Mouse (Mus musculus) limb, embryonic 12.5 days (tissue): ENCODE measurements around the gene Cdkal1. TPM values are rescaled to one million over a fixed set of nuclear protein-coding genes. Genes with fewer than 3 reads are reported as not detected.

Experiments used
- ATAC-seq: fragments of 200-750 bp; cut with Nextera tagmentation; 2 replicates; pipeline ENCODE4 v1.8.0; 2017; ENCODE audit warnings: low read depth, moderate TSS enrichment; ENCODE audit not compliant: insufficient number of reproducible peaks, insufficient read depth, low FRiP score, low TSS enrichment
- H3K27ac ChIP-seq: fragments of 300-500 bp; sonication (generic); 2 replicates; pipeline ENCODE4 v1.5.1; 2016; ENCODE audit warnings: mild to moderate bottlenecking, moderate library complexity
- H3K27me3 ChIP-seq: fragments of 300-500 bp; sonication (generic); 2 replicates; pipeline ENCODE4 v1.6.1; 2016; ENCODE audit warnings: mild to moderate bottlenecking, moderate library complexity
- H3K36me3 ChIP-seq: fragments of 300-500 bp; sonication (generic); 2 replicates; pipeline ENCODE4 v1.6.1; 2016; ENCODE audit warnings: mild to moderate bottlenecking, moderate library complexity
- H3K4me1 ChIP-seq: fragments of 300-500 bp; sonication (generic); replicated peaks from 2 replicates; pipeline ENCODE4 v1.6.1; 2016
- H3K4me2 ChIP-seq: fragments of 300-500 bp; sonication (generic); 2 replicates; pipeline ENCODE4 v1.6.1; 2016; ENCODE audit warnings: mild to moderate bottlenecking, moderate library complexity
- H3K4me3 ChIP-seq: fragments of 300-500 bp; sonication (generic); replicated peaks from 2 replicates; pipeline ENCODE4 v1.5.1; 2016; ENCODE audit warnings: mild to moderate bottlenecking
- H3K9ac ChIP-seq: fragments of 300-500 bp; sonication (generic); replicated peaks from 2 replicates; pipeline ENCODE4 v1.6.1; 2016; ENCODE audit warnings: mild to moderate bottlenecking, moderate library complexity
- H3K9me3 ChIP-seq: fragments of 300-500 bp; sonication (generic); 2 replicates; pipeline ENCODE4 v1.6.1; 2016; ENCODE audit warnings: mild to moderate bottlenecking, moderate library complexity
- WGBS: fragments of 180-500 bp; shearing (Covaris S2); methylation state at CpG from one replicate; pipeline ENCODE4 v1.1.7; 2016; 5-methylcytosine and 5-hydroxymethylcytosine counted together
- polyA plus RNA-seq: library from polyadenylated mRNA; unstranded; fragments of >200 nt; fragmentation: Nextera tagmentation; extraction: Ambion mirVana; gene quantifications from 2 replicates; pipeline ENCODE4 v1.2.1, GENCODE M21; 2016

Cdkal1 gene
- polyA plus RNA-seq, 1 experiment from 2014 or later: 42.4 TPM

GRCm38 (mm10) chr13:29833751-29834150 lies 21.7 kb downstream of the Cdkal1 start:
- Histone ChIP-seq H3K4me1 (no peaks in the 10 kb centered on the region), H3K27ac (no peak overlapping the region), H3K4me3 (no peak overlapping the region), H3K27me3 (no peaks in the 10 kb centered on the region), H3K9me3 (no peaks in the 10 kb centered on the region), H3K36me3 (peaks cover 15% of the 10 kb centered on the region), H3K4me2 (no peak overlapping the region), H3K9ac (no peak overlapping the region)
- WGBS: 77% methylated on average over 8 of the region's 8 CpGs
- ATAC-seq: no peak

GRCm38 (mm10) chr13:29831126-29831525 lies 24.3 kb downstream of the Cdkal1 start:
- no peak for ATAC-seq
- Histone ChIP-seq H3K4me1 (no peaks in the 10 kb centered on the region), H3K4me3 (no peak overlapping the region), H3K36me3 (no peaks in the 10 kb centered on the region), H3K9me3 (no peaks in the 10 kb centered on the region), H3K9ac (no peak overlapping the region), H3K27me3 (no peaks in the 10 kb centered on the region), H3K27ac (no peak overlapping the region), H3K4me2 (no peak overlapping the region)
- WGBS: 79% methylated on average over 4 of the region's 4 CpGs

- Histone ChIP-seq H3K27ac (no peak overlapping the region), H3K4me2 (no peak overlapping the region), H3K9me3 (no peaks in the 10 kb centered on the region), H3K27me3 (no peaks in the 10 kb centered on the region), H3K9ac (no peak overlapping the region), H3K4me3 (no peak overlapping the region), H3K4me1 (peaks cover 4% of the 10 kb centered on the region), H3K36me3 (no peaks in the 10 kb centered on the region)
- no peak for ATAC-seq
- WGBS: 27% methylated on average over 1 of the region's 1 CpGs
These were observed 27.4 kb downstream of the Cdkal1 start for GRCm38 (mm10) chr13:29828032-29828431.

GRCm38 (mm10) chr13:29826469-29826868 lies 29.0 kb downstream of the Cdkal1 start:
- no peak overlapping the region for H3K9ac ChIP-seq
- H3K27me3 ChIP-seq: no peaks in the 10 kb centered on the region
- no peak overlapping the region for H3K27ac ChIP-seq
- H3K4me2 ChIP-seq: no peak overlapping the region
- H3K9me3 ChIP-seq: no peaks in the 10 kb centered on the region
- no peaks in the 10 kb centered on the region for H3K36me3 ChIP-seq
- 65% methylated on average over 2 of the region's 2 CpGs for WGBS
- H3K4me1 ChIP-seq: peaks cover 4% of the 10 kb centered on the region
- ATAC-seq: no peak
- H3K4me3 ChIP-seq: no peak overlapping the region

- no peak for ATAC-seq
- no peaks in the 10 kb centered on the region for H3K36me3 ChIP-seq
- no peaks in the 10 kb centered on the region for H3K27me3 ChIP-seq
- peaks cover 4% of the 10 kb centered on the region for H3K4me1 ChIP-seq
- H3K27ac ChIP-seq: no peak overlapping the region
- no peaks in the 10 kb centered on the region for H3K9me3 ChIP-seq
- no peak overlapping the region for H3K9ac ChIP-seq
- H3K4me3 ChIP-seq: no peak overlapping the region
- H3K4me2 ChIP-seq: no peak overlapping the region
These were observed 29.4 kb downstream of the Cdkal1 start for GRCm38 (mm10) chr13:29826041-29826440.

GRCm38 (mm10) chr13:29824797-29825196 lies 30.7 kb downstream of the Cdkal1 start:
- H3K4me2 ChIP-seq: no peak overlapping the region
- ATAC-seq: no peak
- 60% methylated on average over 4 of the region's 4 CpGs for WGBS
- H3K27me3 ChIP-seq: no peaks in the 10 kb centered on the region
- no peak overlapping the region for H3K27ac ChIP-seq
- H3K4me3 ChIP-seq: no peak overlapping the region
- H3K4me1 ChIP-seq: peaks cover 4% of the 10 kb centered on the region
- no peak overlapping the region for H3K9ac ChIP-seq
- no peaks in the 10 kb centered on the region for H3K9me3 ChIP-seq
- H3K36me3 ChIP-seq: no peaks in the 10 kb centered on the region

- Histone ChIP-seq H3K9ac (no peak overlapping the region), H3K27ac (no peak overlapping the region), H3K4me1 (peaks cover 4% of the 10 kb centered on the region), H3K27me3 (no peaks in the 10 kb centered on the region), H3K4me3 (no peak overlapping the region), H3K9me3 (no peaks in the 10 kb centered on the region), H3K36me3 (no peaks in the 10 kb centered on the region), H3K4me2 (no peak overlapping the region)
- ATAC-seq: no peak
- 80% methylated on average over 8 of the region's 8 CpGs for WGBS
These were observed 31.1 kb downstream of the Cdkal1 start for GRCm38 (mm10) chr13:29824326-29824725.

GRCm38 (mm10) chr13:29823906-29824305 lies 31.6 kb downstream of the Cdkal1 start:
- peaks cover 4% of the 10 kb centered on the region for H3K4me1 ChIP-seq
- H3K9me3 ChIP-seq: no peaks in the 10 kb centered on the region
- no peaks in the 10 kb centered on the region for H3K27me3 ChIP-seq
- no peak overlapping the region for H3K4me2 ChIP-seq
- no peak for ATAC-seq
- H3K9ac ChIP-seq: no peak overlapping the region
- H3K36me3 ChIP-seq: no peaks in the 10 kb centered on the region
- H3K4me3 ChIP-seq: no peak overlapping the region
- WGBS: 73% methylated on average over 9 of the region's 9 CpGs
- no peak overlapping the region for H3K27ac ChIP-seq

- no peak for ATAC-seq
- Histone ChIP-seq H3K4me2 (no peak overlapping the region), H3K4me3 (no peak overlapping the region), H3K36me3 (no peaks in the 10 kb centered on the region), H3K9ac (no peak overlapping the region), H3K27ac (no peak overlapping the region), H3K9me3 (no peaks in the 10 kb centered on the region), H3K4me1 (peaks cover 4% of the 10 kb centered on the region), H3K27me3 (no peaks in the 10 kb centered on the region)
- 80% methylated on average over 8 of the region's 8 CpGs for WGBS
These were observed 32.0 kb downstream of the Cdkal1 start for GRCm38 (mm10) chr13:29823487-29823886.

- Histone ChIP-seq H3K9me3 (no peaks in the 10 kb centered on the region), H3K4me3 (no peak overlapping the region), H3K27me3 (no peaks in the 10 kb centered on the region), H3K4me1 (peaks cover 4% of the 10 kb centered on the region), H3K27ac (no peak overlapping the region), H3K36me3 (no peaks in the 10 kb centered on the region), H3K4me2 (no peak overlapping the region), H3K9ac (no peak overlapping the region)
- ATAC-seq: no peak
- WGBS: 84% methylated on average over 9 of the region's 9 CpGs
These were observed 35.4 kb downstream of the Cdkal1 start for GRCm38 (mm10) chr13:29819910-29820583.

- no peak overlapping the region for H3K4me2 ChIP-seq
- H3K27me3 ChIP-seq: no peaks in the 10 kb centered on the region
- H3K27ac ChIP-seq: no peak overlapping the region
- no peak overlapping the region for H3K4me3 ChIP-seq
- ATAC-seq: no peak
- H3K9ac ChIP-seq: no peak overlapping the region
- no peaks in the 10 kb centered on the region for H3K9me3 ChIP-seq
- no peaks in the 10 kb centered on the region for H3K36me3 ChIP-seq
- H3K4me1 ChIP-seq: peaks cover 4% of the 10 kb centered on the region
- 87% methylated on average over 3 of the region's 3 CpGs for WGBS
These were observed 36.3 kb downstream of the Cdkal1 start for GRCm38 (mm10) chr13:29819147-29819546.

GRCm38 (mm10) chr13:29818314-29818713 lies 37.2 kb downstream of the Cdkal1 start:
- WGBS: 97% methylated on average over 2 of the region's 2 CpGs
- no peak overlapping the region for H3K4me2 ChIP-seq

More at GRCm38 (mm10) chr13:29818314-29818713, 37.2 kb downstream of the Cdkal1 start:
- Histone ChIP-seq H3K27me3 (no peaks in the 10 kb centered on the region), H3K4me3 (no peak overlapping the region), H3K9me3 (no peaks in the 10 kb centered on the region), H3K4me1 (no peaks in the 10 kb centered on the region), H3K9ac (no peak overlapping the region), H3K36me3 (no peaks in the 10 kb centered on the region), H3K27ac (no peak overlapping the region)
- ATAC-seq: no peak
